Comparison of ENCODE assay signal across 20 mouse cellular contexts in genomic region chr12:83499256-83499655, GRCm38 (mm10).
"Had no signal": no experiment of that assay in that cellular context is flagged by ENCODE, and none has a peak within 500 bp of the region (broad histone marks: within the 10 kb centered on the region; RNA-seq: fewer than 3 reads in every experiment).

No protein-coding gene starts in this region.

- H3K4me2 ChIP-seq: heart, embryonic 11.5 days; heart, embryonic 13.5 days; heart, embryonic 15.5 days; hindbrain, embryonic 13.5 days; hindbrain, embryonic 15.5 days; limb, embryonic 13.5 days; limb, embryonic 15.5 days; liver, embryonic 12.5 days had no signal

- DNase-seq: gastrocnemius, postnatal 14 days; gastrocnemius, postnatal 36 days; heart, adult 2 months; heart, postnatal 14 days; heart, postnatal 36 days; layer of hippocampus, adult 9-11 months; layer of hippocampus, postnatal 36 days; left cerebral cortex, postnatal 4 days; lung, adult 18-20 months had no signal

- H3K9ac ChIP-seq: heart, embryonic 13.5 days; heart, embryonic 15.5 days; hindbrain, embryonic 13.5 days; hindbrain, embryonic 15.5 days; limb, embryonic 13.5 days; limb, embryonic 15.5 days; liver, embryonic 12.5 days; liver, embryonic 14.5 days had no signal

- H3K9me3 ChIP-seq: heart, embryonic 13.5 days; heart, embryonic 15.5 days; hindbrain, embryonic 13.5 days; hindbrain, embryonic 15.5 days; limb, embryonic 13.5 days; limb, embryonic 15.5 days; liver, embryonic 12.5 days had no signal

- H3K27ac ChIP-seq: heart, adult 2 months; heart, embryonic 13.5 days; heart, embryonic 15.5 days; hindbrain, embryonic 13.5 days; hindbrain, embryonic 15.5 days; hindbrain, postnatal 0 days; limb, embryonic 13.5 days; limb, embryonic 15.5 days; liver, embryonic 12.5 days; liver, embryonic 14.5 days had no signal

- H3K36me3 ChIP-seq: heart, embryonic 13.5 days; heart, embryonic 15.5 days; hindbrain, embryonic 13.5 days; hindbrain, embryonic 15.5 days; limb, embryonic 13.5 days; limb, embryonic 15.5 days; liver, embryonic 12.5 days had no signal

- H3K27me3 ChIP-seq: heart, embryonic 13.5 days; heart, embryonic 15.5 days; hindbrain, embryonic 15.5 days; limb, embryonic 13.5 days; limb, embryonic 15.5 days had no signal

- ATAC-seq: hindbrain, postnatal 0 days; intestine, embryonic 16.5 days; liver, embryonic 12.5 days had no signal

- H3K4me3 ChIP-seq: heart, adult 2 months; heart, embryonic 13.5 days; heart, embryonic 15.5 days; hindbrain, embryonic 13.5 days; hindbrain, embryonic 15.5 days; limb, embryonic 13.5 days; limb, embryonic 15.5 days; liver, embryonic 12.5 days had no signal

- H3K4me1 ChIP-seq: heart, embryonic 13.5 days; heart, embryonic 15.5 days; hindbrain, embryonic 13.5 days; hindbrain, embryonic 15.5 days; limb, embryonic 15.5 days had no signal
